Mouse (Mus musculus): ENCODE measurements around the gene Olfml2b. TPM values are rescaled to one million over a fixed set of nuclear protein-coding genes. Genes with fewer than 3 reads are reported as not detected.
A peak's percentile ranks its signal among the peaks of the same experiment; 100 is the strongest.

The Olfml2b gene
- total RNA-seq, 2 experiments from 2014 or later = 53.6 to 56.8 TPM

DNA sequence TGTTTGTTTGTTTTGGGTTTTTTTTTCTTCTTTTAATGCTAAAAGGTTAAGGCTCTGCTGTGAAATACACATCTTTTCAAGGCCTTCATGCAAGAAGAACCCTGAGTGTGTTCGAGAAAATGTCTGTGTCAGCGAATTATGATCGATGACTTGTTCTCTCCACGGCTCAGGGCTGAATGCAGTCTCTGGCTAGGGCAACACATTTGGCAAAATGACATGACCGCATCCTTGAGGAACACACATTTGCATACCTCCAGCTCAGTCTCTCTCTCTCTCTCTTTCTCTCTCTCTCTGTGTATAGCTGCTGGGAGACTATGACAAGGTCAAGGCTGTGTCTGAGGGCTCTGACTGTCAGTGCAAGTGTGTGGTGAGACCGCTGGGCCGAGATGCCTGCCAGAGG lies 3.0 kb downstream of the Olfml2b start:
- no peak for DNase-seq

GRCm38 (mm10) chr1:170647971-170648514 lies 3.7 kb downstream of the Olfml2b start:
- DNase-seq = peak; percentile 4

GRCm38 (mm10) chr1:170651046-170651723 lies 6.9 kb downstream of the Olfml2b start:
- DNase-seq = peak; percentile 63

GRCm38 (mm10) chr1:170651989-170652740 lies 7.8 kb downstream of the Olfml2b start:
- peak; percentile 72 for DNase-seq

- peak; percentile 46 for DNase-seq
These were observed 11.1 kb downstream of the Olfml2b start for GRCm38 (mm10) chr1:170655280-170655917.

DNA sequence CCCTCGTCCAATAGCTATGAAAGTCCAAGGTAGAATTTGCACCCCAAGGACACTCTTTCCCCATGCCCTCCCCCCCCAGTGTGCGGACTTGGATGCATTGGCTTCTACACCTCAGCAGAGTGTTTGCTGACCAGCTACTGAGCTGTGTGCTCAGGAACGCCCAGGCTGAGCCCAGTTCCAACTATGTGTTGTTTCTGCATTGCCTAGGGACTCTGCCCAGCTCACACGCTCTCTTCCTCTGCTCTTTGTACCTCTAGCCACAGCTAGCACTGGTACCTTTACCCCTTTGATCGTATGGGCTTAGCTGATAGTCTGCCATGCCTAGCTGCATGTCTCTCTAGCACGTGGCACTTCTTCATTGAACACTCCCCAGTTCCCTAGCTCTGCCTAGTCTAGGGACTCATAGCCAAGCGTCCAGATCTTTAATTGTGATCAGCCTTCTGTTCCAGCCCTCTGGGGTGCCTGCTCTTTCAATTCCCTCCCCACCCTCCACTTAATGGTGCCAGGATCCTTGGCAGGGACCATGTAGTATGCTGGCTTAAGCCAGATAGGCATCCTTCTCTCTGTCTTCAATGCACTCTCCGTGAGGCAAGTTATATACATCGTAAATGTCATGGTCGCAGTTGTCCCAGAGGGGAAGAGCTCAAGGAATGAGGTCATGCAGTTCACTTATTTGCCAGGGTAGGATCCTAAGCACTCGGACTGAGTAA lies 12.3 kb downstream of the Olfml2b start:
- DNase-seq = no peak

DNA sequence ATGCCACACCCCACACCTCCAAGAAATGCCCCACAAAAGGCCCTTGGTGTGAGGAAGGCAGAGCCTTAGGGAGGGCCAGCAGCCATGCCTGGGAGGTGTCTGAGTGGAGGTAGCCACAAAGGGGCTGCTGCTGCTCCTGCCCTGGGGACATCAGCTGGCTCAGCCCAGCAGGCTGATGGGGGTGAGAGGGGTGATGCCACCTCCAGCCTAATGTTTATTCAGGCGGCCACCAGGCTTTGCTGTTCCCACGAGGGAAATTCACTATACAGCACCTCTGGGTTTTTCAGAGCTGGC lies 12.8 kb downstream of the Olfml2b start:
- DNase-seq = no peak

DNA sequence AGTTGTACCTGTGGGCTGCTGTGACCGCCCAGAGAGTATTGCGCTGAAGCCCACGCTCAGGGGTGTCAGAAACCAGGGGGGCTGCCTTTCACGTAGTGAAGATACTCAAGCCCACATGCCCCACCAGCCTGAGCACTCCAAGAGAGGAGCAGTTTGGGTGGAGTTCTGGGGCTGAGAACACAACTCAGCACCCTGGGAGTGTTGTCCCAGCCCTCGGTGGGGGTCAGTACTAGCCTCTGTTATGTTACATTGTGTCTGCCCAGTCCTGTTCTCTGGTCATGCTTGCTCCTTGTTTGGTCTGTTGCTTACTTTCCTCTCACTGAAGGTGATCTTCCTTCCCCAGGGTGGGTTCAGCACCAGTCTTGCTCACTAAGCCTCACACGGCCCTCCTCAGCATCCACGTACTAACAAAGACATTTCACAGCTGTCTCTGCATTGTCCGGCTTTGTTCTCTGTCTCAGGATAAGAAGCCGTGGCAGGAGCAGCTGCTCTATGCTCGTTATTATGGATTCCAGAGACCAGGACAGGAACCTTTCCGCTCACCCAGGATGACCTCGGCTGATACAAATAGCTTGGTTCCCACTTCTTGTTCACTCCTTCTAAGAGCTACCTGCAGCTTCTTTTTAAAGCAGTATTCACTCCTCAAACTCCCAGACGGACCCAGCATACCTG lies 13.4 kb downstream of the Olfml2b start:
- no peak for DNase-seq

- no peak for DNase-seq
These were observed 14.9 kb downstream of the Olfml2b start for GRCm38 (mm10) chr1:170659260-170659659.

- no peak for DNase-seq
These were observed 20.4 kb downstream of the Olfml2b start for GRCm38 (mm10) chr1:170664620-170665185.

GRCm38 (mm10) chr1:170665200-170665599 lies 20.9 kb downstream of the Olfml2b start:
- no peak for DNase-seq

- peak; percentile 44 for DNase-seq
These were observed 29.9 kb downstream of the Olfml2b start for GRCm38 (mm10) chr1:170674184-170674775.

GRCm38 (mm10) chr1:170677681-170678080 lies 33.3 kb downstream of the Olfml2b start:
- DNase-seq = peak; percentile 58

DNA sequence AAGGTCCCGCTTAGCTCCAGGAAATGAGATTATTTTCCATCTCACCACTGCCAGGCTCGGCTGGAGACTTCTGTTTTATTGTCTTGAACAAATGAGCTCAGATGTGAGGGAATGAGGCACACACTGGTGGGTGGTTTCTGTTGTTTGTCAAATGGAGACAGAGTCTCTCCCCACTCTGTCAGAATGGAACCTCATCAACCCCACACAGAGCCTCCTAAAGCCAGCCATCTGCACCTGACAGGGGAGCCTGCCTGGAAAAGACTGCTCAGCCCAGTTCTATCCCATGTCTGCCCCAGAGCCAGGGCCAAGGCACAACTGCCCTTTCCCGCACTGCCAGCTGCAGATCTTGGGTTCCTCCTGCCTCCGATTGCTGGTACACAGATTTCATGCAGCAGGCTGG lies 34.5 kb downstream of the Olfml2b start:
- no peak for DNase-seq

- DNase-seq = no peak
These were observed 35.3 kb downstream of the Olfml2b start for GRCm38 (mm10) chr1:170679624-170680023.

DNA sequence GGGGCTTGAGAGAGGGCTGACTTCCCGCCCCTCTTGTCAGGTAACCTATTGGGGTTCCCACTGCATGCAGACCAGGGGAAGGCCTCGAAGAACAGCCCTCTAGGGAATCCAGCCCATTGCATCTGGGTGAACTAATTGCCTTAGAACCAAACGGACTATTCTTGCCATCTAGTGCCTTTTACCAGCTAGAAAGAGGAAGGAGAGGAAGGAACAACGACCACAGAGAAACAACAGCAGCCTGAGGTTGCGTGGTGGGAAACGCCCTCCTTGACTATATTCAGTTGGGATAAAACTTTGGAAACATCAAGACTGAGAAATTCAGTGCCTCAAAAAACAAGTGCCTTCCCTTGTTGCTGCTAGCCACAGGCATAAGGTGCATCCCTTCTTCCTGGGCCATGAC lies 39.5 kb downstream of the Olfml2b start:
- no peak for DNase-seq

GRCm38 (mm10) chr1:170689773-170690172 lies 45.4 kb downstream of the Olfml2b start:
- no peak for DNase-seq

DNA sequence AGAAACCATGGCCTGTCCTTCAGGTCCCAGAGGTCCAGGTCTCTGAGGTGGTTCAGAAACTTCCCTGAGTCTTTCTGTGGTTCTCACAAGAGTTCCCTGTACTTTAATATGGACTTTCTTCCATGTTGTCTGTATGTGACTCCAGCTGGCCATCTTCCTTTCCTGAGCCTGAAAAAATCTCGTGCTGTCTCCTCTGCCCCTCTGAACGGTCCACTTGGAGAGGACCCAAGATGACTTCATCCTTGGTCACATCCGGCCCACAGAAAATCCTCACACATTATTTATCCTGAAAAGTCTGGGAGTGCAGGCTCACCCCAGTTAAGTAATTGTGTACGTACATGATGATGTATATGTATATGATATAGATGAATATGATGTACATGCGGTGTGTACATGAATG lies 47.0 kb downstream of the Olfml2b start:
- DNase-seq = peak; percentile 32

GRCm38 (mm10) chr1:170694821-170695291 lies 50.5 kb downstream of the Olfml2b start:
- peak; percentile 43 for DNase-seq

DNA sequence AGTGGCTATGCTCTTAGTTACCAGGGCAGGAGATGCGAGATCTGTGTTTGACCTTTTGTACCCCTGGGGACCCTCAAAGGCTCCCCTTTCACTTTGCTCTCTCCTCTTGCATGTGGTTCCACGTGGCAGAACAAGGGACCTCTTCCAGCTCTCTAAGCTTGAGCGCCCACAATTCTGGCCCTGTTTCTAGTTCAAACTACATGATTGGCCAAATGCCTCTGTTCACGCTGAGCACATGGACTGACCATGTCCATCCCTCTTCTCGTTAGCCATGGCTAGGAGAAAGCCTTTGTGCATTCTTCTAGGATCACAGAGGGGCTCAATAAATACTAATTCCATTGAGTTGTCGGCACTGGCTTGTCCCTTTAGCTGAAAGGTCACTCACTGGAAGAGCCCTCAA lies 51.0 kb downstream of the Olfml2b start:
- DNase-seq = no peak

DNA sequence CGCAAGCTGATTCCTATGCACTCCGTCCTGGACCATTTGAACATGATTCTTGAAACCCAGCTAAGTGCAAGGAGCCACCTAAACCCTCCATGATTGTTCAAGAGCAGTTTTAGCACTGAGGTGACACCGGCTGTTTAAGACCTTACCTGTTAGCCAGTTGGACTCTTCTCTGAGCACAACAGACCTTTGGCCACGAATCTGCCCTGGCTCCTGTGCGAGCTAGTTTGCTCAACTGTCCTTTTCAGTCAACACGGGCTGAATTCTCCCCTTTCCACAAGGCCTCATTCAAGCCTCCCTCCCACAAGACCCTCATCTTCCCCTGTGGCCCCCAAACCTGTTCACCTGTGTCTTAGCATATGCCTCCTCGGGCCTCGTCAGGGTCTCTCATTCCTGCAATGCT lies 52.7 kb downstream of the Olfml2b start:
- DNase-seq = no peak
